ENCODE assay signal across 7 mouse cellular contexts in genomic region chr2:38823912-38824583, GRCm38 (mm10).
DNase-seq lines count a peak whose midpoint lies in the region.

No protein-coding gene starts in this region.

- H3K27me3 ChIP-seq in midbrain, embryonic 10.5 days (ENCODE audit: low read depth, poor library complexity, severe bottlenecking) = no peaks in the 10 kb centered on the region

- WGBS in midbrain, embryonic 10.5 days = 9% methylated on average over 12 of the region's 12 CpGs

- DNase-seq in adrenal gland, adult 8-10 months = peak; percentile 49
- DNase-seq in embryo, embryonic 10 days (ENCODE audit: low spot score) = peak; percentile 93
- DNase-seq in gastrocnemius, postnatal 25 days = peak; percentile 74
- DNase-seq in induced T-regulatory cell, adult 2 months (ENCODE audit: low read depth) = peak; percentile 12
- DNase-seq in left cerebral cortex, postnatal 4 days = peak; percentile 49
- peak; percentile 93 for DNase-seq in midbrain, embryonic 10.5 days (ENCODE audit: low spot score)
- peak; percentile 32 for DNase-seq in right cerebral cortex, postnatal 4 days

- H3K9me3 ChIP-seq in midbrain, embryonic 10.5 days (replicated peaks) = no peaks in the 10 kb centered on the region

- H3K4me3 ChIP-seq in midbrain, embryonic 10.5 days = peak overlapping the region; percentile 63

- H3K4me1 ChIP-seq in midbrain, embryonic 10.5 days = peaks cover 28% of the 10 kb centered on the region

- no peaks in the 10 kb centered on the region for H3K36me3 ChIP-seq in midbrain, embryonic 10.5 days

- peak overlapping the region; percentile 96 for H3K27ac ChIP-seq in midbrain, embryonic 10.5 days (replicated peaks)

- intact Hi-C loops in left cerebral cortex, postnatal 4 days (cut with DNase I) = no loop called here

Comparison
In these comparisons a context has a peak if more than half of its experiments do, and no peak if none do; other contexts are left out.
1. Peak in every context shown above with its lines: DNase-seq, H3K4me3 ChIP-seq and H3K27ac ChIP-seq.
2. DNase-seq: peak in every context shown above with its lines; median percentile 93 in embryo, embryonic 10 days; 93 in midbrain, embryonic 10.5 days; 74 in gastrocnemius, postnatal 25 days; 49 in adrenal gland, adult 8-10 months; 49 in left cerebral cortex, postnatal 4 days; 32 in right cerebral cortex, postnatal 4 days; 12 in induced T-regulatory cell, adult 2 months.